Mouse (Mus musculus) left cerebral cortex, adult 18-20 months (tissue): ENCODE data around the gene Pisd. TPM values are rescaled to one million over a fixed set of nuclear protein-coding genes. Genes with fewer than 3 reads are reported as not detected.
"Not testable (repeated sequence)": the region's sequence is repeated elsewhere in the genome, so short reads cannot be mapped to it uniquely, and the experiment has no call there.

Experiments
- DNase-seq, 2 experiments: peaks; one replicate each; pipeline ENCODE4 v3.0.0; 2021 to 2022; ENCODE audit warnings: low spot score in 2 of 2, mixed read lengths in 1 of 2
- long read RNA-seq, 2 experiments: library from polyadenylated mRNA; stranded (forward); transcript quantifications; one replicate each; pipeline ENCODE4 v2.0.0; 2021
- total RNA-seq, 2 experiments: library from RNA; stranded (reverse); gene quantifications; 2 replicates each; pipeline ENCODE4 v1.2.3; 2021

Pisd gene
- 10 to 100 TPM; 61.4 to 65.8 TPM for total RNA-seq
- long read RNA-seq, experiment 1, transcript Pisd-207 (7 exons, 2,084 nt) = minor isoform, 11 of 225 reads
- long read RNA-seq, experiment 1, transcript Pisd-201 (8 exons, 2,183 nt) = major isoform, 101 of 225 reads
- long read RNA-seq, experiment 1, partial matches to known transcripts = 21 of 225 reads
- long read RNA-seq, experiment 1, other reads (novel, unspliced or antisense) = 89 of 225 reads
- long read RNA-seq, experiment 2, transcript Pisd-201 (8 exons, 2,183 nt) = major isoform, 64 of 171 reads
- long read RNA-seq, experiment 2, partial matches to known transcripts = 26 of 171 reads
- long read RNA-seq, experiment 2, other reads (novel, unspliced or antisense) = 79 of 171 reads

- DNase-seq = peak; percentile 98 to 99
Observed at GRCm38 (mm10) chr5:32785313-32785915, at the start of gene Pisd. Gene Pisd (minus strand): TSS chr5:32785646.

DNA sequence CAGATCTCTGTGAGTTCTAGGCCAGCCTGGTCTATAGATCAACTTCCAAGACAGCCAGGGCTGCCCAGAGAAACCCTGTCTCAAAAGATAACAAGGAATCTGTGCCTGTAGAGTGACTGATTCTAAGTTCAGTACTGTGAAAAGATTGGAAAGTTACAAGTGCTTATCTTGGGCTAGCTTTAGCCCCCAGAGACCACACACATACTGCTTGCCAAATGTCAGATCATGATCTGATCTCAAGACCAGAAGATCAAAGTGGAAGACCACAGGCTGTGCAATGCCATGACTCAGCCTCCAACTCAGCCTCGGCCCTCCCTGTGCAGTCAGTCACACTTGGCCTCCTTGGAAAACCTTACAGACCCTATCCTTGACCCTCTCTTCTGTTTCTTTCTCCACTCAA lies 49.1 kb upstream of the Pisd start:
- DNase-seq = no peak

- DNase-seq = no peak
Observed at GRCm38 (mm10) chr5:32830054-32830453, 44.6 kb upstream of the Pisd start.

DNA sequence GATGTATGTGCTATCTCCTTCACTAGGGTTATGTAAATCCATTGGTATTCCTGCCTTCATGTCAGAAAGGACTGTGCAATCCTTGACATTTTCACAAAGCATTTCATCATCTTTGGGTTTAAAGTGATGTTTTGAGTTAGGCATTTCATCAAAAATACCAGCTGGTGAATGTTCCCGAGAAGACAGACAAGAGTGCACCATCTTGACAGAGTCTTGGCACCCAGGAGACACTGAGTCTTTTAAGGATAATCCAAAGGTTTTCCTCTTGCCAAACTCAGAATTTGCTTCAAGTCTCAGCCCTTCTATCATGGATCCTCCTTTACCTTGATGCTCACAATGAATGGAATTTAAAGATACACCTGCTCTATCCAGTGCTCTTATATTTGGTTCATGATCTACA lies 43.3 kb upstream of the Pisd start:
- DNase-seq = not testable (repeated sequence)

GRCm38 (mm10) chr5:32827009-32827408 lies 41.6 kb upstream of the Pisd start, which contains the start of gene Gm20671:
Gene Gm20671 (minus strand): TSS chr5:32827109.
- DNase-seq = no peak

DNA sequence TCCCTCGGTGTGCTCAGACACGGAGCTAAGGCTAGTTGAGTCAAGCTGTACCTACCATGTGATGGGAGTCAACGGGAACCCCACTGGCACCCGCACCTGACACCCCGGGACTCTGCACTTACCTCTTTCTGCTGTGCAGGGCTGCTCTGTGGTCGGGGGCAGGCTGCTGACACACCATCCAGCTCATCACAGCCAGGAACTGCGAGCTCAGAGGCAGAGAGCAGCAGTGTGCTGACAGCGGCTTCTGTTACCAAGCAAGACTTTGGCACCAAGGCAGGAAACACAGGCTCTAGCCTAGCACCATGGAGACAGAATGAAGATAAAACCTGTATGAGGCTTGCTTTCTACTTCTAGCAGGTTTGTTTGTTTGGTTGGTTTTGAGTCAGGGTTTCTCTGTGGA lies 35.0 kb upstream of the Pisd start:
- DNase-seq = no peak

GRCm38 (mm10) chr5:32815396-32815795 lies 29.9 kb upstream of the Pisd start:
- no peak for DNase-seq

- DNase-seq = not testable (repeated sequence)
Observed at GRCm38 (mm10) chr5:32786454-32786853, 1.0 kb upstream of the Pisd start.

DNA sequence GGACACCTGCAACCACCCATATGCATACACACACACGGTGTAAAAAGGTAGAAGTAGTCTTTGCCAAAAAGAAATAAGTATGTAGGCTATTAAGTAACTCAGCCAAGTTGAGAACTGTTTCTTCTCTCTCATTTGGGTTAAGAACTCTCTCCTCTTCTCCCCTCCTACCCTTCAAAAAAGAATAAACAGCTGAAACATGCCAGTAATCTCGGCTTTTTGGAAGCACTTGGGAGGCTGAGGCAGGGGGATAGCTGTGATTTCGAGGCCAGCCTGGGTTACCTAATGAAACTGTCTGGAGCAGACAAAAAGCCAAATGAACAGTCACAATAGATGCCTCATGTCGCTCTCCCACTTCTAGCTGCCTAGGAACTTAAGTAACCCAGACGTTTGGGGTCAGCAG lies 720 bp downstream of the Pisd start:
- DNase-seq = no peak

- DNase-seq = no peak
Observed at GRCm38 (mm10) chr5:32781596-32781995, 3.9 kb downstream of the Pisd start.

GRCm38 (mm10) chr5:32778168-32778567 lies 7.3 kb downstream of the Pisd start:
- no peak for DNase-seq

- no peak for DNase-seq
Observed at GRCm38 (mm10) chr5:32772361-32772760, 13.1 kb downstream of the Pisd start.

DNA sequence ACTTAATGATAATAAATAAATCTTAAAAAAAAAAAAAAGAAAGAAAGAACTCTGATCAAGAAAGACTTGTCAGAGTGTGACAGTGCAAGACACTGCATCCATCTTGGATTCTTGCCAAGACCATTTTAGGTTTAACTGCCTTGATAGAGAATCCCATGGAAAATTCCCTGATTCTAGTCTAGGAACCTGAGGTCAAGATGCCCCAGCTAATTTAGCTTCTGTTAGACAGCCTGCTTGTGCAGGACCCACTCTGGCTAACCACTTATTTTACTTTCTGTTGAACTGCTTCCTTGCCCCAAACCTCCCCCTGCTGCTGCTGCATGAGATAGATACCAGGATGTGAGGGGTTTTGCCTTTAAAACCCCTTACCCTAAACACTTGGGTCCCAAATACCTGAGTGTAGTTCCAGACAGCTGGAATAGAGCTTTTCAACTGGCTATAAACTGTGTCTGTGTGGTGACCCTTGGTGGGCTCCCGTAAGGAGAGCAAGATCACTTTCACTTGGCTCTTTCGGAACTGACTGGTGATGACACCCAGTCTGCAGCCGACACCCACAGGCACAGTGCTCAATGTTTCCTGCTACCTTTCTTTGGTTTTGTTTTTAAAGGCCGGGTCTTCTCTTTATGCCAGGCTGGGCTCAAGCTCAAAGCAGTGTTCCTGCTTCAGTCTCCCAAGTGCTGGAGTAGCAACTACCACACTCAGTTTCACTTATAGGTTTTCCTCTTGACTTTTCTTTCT lies 17.6 kb downstream of the Pisd start:
- no peak for DNase-seq

- DNase-seq = no peak
Observed at GRCm38 (mm10) chr5:32767004-32767403, 18.4 kb downstream of the Pisd start.

DNA sequence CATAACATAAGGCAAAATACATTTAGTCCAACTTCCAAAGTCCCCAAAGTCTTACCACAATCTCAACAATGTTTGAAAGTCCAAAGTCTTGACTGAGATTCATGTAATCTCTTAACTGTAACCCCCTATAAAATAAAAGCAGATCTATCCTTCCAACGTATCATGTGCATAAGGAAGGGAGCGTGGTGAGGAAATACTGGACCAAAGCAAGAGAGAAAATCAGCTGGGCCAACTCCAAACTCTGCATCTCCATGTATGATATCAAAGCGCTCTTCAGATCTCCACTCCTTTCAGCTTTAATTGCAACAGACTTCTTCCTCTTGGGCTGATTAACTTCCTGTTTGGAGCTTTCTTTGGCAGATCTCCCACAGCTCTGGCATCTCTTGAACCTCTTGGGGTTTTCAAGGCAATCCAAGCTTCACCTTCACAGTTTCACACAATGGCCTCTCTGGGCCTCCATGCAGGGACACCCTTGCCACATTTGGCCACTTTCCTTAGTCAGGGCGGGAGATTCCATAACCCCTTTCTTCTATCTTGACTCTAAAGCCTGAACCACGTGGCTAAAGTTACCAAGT lies 23.8 kb downstream of the Pisd start:
- no peak for DNase-seq

GRCm38 (mm10) chr5:32760787-32761186 lies 24.7 kb downstream of the Pisd start:
- DNase-seq = no peak

- not testable (repeated sequence) for DNase-seq
Observed at GRCm38 (mm10) chr5:32760352-32760751, 25.1 kb downstream of the Pisd start.

GRCm38 (mm10) chr5:32759662-32760061 lies 25.8 kb downstream of the Pisd start:
- DNase-seq = no peak

- DNase-seq = no peak
Observed at GRCm38 (mm10) chr5:32756141-32756540, 29.3 kb downstream of the Pisd start.

DNA sequence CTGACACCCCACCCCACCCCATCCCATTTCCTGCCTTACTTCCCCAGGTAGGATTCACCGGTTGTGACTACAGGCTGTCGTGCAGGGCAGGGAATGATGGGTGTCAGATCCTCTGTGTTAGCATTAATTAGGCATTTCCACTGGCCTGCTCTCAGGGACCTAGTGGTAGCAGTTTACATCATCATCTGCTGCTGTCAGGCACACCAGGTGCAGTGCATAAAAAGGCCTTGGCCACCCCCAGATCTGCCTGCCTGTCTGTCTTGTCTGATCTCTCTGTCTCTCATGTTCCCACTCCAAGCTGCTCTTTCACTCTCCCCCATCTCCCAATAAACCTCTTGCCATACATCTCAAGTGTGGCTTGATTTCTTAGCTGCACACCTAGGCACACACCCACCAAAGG lies 33.7 kb downstream of the Pisd start:
- DNase-seq = no peak

DNA sequence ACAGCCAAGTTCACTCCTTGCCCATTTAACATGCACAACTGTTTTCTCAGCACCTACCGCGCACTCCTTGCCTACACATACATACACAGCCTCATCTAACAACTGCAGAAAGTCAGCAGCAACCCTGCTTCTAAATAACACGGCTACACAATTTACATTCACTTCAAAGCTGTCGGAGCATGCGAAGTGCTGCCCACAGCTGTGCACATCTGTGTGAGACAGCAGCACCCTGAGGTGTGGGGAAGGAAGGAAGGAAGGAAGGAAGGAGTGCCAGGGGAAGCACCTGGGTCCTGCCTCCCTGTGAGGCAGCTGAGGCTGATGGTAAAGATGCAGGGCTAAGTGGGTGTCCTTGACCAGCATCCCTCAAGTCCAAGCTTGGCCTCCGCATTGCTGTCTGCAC lies 36.5 kb downstream of the Pisd start:
- DNase-seq = no peak
